Mouse (Mus musculus) kidney, adult 18-20 months (tissue): ENCODE results near the gene Brd3.

Experiments
- DNase-seq: peaks from one replicate; pipeline ENCODE4 v3.0.0; 2021

Gene Brd3

DNA sequence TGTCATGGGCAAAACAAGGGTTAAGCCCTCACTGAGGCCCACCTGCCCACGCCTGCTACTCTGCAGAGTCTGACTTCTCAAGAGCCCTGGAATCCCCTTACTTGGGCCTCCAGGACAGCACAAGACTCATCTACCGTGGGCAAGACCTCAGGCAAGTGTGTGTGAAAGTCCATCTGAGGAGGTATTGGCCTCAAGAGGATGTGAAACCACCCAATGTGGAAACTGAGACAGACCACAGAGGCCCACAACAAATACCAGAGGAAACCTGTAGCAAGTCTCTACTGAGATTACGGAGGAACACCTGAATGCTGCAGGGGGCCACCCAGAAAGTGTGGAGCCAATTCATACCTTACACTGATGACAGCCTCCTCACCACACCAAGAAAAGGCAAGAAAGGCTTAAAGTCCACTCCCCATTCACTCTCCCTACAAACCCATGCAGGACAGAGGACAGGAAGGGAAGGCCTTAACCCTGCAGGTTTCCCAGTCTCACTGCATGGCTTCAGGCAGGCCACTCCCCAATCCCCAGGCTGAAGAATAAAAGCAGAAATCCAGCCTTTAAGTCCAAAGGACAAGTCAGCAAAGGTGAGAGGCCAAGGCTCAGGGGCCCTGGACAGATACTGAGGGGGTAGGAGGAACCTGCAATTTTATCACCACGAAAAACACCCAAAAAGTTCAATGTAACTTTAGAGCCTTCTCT lies 38.0 kb downstream of the Brd3 start:
- no peak for DNase-seq

DNA sequence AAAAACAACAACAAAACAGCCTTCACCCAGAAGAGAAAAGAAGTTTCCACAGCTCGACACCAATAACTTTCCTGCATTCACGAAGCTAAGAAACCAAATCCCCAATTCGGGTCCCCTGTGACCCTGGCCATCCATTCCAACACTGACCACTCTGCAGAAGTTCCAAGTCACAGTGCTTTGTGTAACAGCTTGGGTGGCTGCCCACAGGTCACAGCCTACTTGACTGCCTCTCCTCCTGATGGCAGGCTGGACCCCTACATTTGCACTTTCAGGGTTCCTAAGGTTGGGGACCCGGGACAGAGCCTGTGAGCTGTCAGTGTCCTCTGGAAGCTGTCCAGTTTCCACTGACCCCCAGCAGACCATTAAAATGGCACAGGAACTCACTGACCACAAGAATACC lies 44.6 kb downstream of the Brd3 start:
- no peak for DNase-seq

DNA sequence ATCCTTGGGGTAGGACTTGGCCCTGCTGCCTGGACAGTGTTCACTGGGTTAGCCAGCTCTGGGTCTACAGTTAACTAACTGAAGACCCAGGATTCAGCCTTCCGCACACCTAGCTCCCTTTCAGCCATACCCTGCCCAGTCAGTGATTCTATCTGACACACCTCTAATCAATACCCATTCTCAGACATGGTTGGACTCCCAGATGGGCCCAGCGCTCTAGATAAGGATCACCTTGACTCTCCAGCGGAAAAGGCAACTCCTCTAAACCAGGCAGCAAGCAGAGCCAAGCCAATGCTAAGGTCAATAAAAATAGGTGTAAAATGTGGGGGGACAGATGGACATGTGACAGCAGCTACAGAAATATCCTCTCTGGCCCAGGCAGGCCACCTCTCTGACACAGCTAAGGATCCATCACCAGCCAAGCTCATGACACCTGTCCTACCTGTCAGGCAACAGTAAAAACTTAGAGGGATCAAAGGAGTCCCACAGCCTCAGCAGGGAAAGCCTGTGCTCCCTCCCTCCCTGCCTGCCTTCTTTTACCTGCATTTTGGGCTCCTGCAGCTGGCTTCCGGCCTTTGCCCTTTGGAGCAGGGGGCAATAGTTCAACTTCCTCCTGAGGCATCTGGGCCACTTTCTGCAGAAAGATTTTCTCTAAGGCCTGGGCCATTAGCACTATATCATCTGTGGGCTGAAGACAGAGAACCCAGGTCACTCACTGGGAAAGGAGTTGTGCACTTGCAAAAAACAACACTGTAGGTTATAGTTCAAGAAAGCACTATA lies 45.4 kb downstream of the Brd3 start:
- DNase-seq: peak; percentile 85

DNA sequence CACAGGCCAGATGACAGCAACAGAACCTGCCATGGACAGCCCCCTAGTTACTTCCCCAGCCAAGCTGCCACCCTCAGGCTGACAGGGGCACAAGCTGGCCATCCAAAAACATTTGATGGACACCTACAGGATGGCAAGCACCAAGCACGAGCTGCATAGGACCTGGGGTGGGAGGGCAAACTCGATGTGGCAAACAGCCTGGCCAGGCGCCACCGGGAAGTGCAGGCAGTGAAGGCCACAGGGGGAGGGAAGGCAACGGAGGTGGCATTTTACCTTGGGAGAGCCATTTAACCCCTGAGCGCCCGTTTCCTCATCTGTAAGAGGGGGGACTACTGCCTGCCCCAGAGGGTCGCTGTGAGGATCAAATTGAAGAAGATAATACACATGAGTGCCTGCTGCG lies 46.8 kb downstream of the Brd3 start:
- no peak for DNase-seq

DNA sequence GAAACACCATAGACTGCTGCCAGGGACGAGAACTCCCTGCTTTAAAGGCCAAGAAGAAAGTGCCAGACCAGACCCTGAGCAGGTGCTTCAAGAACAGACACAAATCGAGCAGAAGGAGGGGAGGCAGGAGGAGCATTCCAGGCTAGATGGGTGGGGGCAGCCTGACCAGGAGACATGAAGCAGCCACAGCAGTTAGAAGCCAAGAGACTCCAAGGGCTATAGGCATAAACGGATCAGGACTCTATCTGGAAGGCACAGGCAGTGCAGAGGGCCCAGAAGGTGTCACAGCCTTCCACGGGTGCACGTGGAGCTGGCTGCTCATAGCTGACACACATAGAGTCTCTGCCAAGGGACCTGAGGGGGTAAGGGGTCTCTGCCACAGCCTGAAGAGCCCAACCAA lies 47.3 kb downstream of the Brd3 start:
- no peak for DNase-seq

DNA sequence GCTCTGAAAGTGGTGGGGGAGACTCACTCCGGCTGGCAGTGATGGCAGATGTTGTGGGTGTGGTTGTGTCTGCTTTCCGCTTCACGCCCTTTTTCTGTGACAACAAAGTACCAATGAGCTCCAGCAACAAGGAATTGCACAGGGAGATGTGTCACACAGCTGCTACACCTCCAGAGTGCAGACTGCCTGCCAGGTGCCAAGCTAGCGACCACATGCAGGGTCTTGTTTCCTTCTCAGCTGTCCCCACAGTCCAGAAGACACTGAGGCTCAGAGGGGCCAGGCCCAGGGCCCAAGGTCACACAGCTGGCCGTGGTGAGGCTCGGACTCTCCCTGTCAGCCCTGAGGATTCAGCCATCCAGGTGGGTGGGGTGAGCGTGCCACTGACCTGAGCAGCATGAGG lies 47.7 kb downstream of the Brd3 start:
- no peak for DNase-seq

DNA sequence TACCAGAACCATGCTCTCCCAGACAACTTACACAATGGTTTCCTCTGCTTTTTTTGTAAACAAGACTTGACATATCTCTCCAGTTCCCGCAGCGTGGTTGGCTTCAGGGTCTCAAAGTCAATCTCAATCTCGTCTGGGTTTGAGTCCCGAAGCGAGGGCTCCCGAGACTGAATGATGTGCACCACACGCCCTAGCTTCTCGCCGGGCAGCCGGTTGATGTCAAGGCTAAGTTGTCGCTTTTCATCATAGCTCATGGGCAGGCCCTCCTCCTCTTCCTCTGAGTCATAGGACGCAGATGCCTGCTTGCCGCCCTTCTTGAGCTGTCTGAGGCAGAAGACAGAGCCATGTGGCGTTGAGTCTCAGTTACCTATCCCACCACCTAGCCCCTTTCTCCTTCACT lies 57.2 kb downstream of the Brd3 start:
- DNase-seq: no peak

DNA sequence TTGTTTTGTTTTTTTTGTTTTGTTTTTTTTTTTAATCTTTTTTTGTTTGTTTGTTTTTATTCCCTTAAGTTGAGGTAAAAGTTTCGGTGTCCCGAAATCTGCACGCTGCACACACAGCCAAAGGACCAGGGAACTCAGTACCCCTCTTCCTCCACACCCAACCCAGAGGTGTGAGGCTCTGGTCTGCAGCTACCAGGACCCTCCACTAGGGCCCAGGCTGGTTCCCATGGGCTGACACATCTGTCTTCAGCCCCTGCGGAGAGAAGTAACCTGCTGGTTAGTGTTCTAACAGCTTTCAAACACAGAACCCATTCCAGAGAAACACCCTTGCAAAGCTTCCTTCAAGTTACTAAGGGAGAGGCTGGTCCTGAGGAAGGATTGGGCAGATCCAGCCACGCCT lies 59.7 kb downstream of the Brd3 start:
- DNase-seq: no peak

DNA sequence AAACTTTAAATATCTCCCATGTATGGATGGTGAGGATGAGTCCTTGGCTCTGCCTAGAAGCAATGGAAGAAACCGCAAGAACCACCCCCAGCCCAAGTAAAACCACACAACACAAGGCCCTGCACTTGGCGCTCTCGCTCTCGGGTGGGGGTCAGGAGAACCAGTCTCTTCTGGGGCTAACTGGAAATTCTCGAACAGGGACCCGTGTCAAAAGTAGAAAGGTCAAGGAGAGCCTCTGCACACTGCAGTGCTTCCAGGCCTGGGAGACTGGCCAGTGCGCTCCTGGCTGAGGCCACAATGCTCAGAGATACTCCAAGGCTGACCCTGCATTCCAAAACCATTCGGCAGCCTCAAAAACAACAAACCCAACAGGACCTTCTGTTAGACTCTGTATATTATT lies 60.6 kb downstream of the Brd3 start:
- no peak for DNase-seq

DNA sequence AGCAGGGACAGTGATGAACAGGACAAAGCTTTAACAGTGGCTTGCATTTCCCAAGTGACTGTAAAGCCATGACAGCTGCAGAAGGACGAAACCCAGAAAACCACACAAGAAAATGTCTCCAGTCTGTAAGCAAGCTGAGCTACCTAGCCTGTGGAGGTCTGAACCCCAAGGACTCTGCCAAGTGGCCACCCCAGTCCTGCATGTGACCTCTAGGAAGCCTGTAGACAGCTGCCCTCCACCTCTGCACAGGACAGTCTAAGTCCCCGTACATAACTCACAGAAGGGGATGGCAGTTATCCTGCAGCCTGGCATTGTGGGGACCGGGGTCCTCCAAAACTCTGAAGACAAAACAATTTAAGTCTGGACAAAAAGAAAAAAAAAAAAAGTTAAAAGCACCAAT lies 61.6 kb downstream of the Brd3 start:
- no peak for DNase-seq

DNA sequence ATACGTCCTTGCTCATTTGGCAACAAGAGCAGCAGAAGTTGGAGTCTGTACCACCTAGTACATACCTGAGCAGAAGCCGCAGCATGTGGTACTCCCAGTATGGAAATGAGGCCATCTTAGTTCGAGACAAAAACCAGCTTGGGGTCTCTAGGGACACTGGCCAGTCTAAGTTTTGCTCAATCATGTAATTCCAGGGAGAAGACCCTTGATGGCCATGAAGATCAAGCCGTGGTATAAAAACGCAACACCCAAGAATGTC lies 64.1 kb downstream of the Brd3 start:
- DNase-seq: no peak

DNA sequence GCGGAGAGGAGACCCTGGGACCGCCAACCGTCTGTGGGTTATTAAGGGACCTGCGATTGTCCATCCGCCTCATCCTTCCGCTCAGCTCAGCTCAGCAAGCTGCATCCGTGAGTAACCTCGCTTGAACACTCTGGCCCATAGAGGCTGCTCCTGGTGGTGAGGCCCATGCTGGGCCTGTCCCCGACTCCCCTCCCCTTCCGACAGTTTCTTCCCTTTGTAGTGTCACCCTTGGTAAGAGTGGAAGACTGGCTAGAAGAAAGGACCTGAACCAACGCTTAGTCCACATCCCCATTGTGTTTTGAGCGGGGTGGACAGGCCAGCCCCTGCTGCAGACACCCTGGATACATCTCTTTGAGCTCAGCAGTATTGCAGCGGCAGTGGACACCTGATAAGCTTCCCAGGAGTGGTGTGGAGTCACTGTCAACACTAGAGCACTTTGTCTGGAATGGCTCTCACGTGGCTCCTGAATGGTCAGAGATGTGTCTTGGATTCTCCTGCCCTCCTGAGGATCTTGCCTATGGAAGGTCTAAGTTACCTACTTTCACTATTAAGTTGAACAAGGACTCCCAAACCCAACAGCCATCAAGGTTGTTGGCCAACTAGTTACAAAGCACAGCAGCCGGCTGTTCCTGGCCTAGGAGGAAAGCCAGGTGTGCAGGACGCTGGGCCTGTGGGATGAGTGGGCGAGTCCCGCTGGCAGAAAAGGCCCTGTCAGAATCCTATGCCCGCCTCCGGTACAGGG lies 64.6 kb downstream of the Brd3 start:
- no peak for DNase-seq

DNA sequence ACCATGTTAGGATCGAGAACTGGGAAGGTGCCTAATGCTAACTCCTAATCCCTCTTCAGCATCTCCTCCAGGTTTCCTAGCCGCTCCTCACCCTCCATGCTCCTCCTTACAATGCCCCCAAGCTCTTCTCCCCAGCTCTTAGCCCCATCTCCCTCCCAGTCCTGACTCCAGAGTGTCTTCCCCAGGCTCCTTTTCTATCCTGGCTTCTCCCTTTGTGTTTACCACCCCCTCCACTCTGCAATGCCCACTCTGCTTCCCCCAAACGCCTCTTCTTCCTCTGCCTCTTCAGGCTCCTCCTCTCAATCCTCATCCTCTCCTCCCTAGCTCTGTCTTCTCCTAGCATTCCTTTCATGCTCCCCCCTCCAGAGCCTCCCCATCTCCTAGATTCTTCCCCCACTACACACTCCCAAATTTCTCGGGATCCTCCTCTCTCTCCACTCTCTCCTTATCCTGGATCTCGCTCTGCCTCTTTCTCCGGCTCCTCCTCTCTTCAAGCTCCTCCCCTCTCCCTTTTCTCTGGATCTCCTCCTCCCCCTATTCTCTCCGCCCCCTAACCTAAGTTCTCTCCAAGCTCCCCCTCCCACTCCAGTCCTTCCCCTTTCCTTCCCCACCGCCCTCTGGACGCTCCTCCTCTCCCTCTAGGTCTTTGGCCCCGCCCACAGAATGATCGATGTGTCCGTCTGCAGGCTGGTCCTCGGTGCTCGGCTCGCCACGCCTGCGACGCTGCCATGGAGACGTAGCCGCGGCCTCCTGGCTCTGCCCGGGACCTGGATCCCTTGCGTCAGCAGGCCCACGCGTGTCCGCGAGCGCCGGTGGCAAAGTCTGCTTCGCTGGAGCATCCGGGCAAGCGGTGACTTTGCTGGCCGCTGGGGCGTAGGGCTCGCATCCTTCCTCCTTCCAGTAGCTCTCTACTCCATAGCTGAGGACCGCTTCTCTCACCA lies 65.4 kb downstream of the Brd3 start, which contains the start of gene Brd3os:
Gene Brd3os, plus strand, starts transcription at position 558 of the 941 bp plus-strand sequence.
- DNase-seq: peak; percentile 94

DNA sequence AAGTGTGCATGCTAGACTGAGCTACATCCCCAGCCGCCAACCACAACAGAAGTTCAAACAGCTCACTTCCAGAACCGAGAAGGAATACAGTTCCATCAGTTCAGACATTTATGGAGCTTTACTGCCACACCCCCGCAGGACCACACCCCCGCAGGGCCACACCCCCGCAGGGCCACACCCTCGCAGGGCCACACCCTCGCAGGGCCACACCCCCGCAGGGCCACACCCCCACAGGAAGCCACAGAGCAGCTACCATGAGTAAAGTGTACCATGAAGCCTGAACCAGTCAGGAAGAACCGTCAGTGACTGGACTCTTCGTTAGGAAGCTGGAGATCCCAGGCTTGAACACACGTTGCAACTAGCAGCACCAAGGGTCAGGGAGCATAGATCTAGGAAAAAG lies 69.2 kb downstream of the Brd3 start:
- no peak for DNase-seq

DNA sequence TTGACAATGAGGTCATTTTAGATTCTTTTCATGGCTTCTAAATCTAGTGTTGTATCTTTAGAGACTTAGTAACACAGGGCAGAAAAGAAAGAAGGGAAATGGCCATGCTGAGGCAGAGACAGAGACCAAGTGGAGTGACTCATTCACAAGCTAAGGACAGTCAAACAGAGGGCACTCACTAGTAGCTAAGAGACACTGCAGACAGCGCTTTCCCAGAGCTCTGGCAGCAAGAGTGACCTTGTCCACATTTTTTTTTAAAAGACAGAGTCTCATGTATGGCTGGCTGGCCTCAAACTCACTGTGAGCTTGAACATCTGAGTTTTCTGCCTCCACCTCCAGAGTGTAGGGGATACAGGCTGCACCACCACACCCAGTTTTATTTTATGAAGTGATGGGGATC lies 69.6 kb downstream of the Brd3 start:
- no peak for DNase-seq

DNA sequence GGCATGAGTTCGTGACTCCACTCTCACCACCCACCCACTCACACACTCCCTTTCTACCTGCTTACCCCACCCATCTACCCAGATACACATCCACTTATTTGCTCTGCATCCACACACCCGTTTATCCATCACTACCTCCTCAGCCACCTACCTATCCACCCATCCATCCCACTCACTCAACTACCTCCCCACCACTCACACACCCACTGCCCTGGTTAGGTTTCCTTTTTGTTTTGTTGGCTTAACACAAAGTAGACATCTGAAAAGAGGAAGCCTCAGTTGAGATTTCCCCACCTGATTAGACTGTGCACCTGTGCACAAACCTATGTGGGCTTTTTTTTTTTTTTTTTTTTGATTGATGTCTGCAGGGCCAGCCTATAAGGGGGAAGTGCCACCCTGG lies 74.9 kb downstream of the Brd3 start:
- DNase-seq: no peak

DNA sequence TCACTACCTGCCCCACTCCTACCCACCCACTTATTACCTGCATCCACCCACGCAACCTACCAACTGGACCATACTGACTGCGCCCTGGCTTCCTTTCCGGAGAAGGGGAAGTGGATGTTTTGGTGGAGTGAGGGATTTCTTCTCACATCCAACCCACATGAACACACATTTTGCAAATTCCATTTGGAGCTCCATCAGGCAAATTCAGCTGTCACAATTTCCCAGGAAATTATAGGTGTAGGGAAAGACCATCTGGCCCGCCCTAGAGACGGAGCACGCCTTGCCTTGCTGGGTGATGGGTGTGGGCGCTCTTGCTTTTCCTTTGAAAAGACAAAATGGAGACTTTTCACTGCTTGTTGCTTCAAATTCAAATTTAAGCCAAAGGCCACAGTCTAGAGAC lies 76.8 kb downstream of the Brd3 start:
- DNase-seq: no peak

DNA sequence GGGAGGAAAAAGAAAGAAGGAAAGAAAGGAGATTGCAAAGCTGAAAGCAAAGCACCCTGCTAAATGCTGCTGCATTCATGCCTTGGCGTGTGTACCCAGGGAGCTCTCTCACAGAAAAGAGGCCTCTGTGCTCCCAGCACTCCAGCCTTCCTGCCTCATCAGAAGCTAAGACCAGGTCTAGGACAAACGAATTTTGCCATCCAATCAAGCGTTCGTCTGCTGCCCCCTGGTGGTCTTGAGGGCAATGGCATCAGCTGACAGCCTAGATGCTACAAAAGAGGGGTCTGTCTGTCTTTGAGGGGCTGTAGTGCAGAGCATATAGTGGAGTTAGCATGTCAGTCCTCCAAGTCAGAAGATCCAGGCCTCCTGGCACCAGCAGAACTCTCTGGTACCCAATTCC lies 79.4 kb downstream of the Brd3 start:
- peak; percentile 86 for DNase-seq

DNA sequence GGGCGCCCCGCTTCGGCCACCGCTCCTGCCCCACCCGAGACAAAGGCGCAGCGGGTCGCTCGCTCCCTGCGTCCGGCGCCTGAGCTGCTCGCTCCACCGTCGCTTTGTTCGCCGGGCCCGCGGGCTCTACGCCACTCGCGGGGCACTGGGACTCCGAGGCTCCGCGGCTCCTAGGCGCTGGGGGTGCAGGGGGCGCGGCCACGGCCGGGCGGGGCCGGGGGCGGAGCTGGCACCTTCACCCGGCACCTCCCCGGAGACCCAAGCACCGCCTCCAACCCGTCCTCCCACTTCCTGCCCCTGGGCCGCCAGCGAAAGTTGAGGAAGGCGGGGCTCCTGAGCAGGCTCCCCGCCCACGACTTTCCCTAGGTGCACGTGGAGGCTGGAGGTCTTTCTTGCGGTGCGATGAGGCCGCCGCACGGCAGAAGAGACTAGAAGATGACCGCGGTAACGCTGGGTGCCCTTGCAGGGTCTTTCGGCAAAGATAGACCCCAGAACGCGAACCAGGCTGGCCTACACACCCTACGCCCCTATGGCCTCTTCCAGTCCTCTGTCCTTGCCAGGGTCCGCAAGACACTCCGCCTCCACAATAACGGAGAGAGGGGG lies 80.5 kb downstream of the Brd3 start, which contains the start of gene Vav2:
Gene Vav2, minus strand, starts transcription at position 179 of the 603 bp plus-strand sequence.
- peak; percentile 92 for DNase-seq

DNA sequence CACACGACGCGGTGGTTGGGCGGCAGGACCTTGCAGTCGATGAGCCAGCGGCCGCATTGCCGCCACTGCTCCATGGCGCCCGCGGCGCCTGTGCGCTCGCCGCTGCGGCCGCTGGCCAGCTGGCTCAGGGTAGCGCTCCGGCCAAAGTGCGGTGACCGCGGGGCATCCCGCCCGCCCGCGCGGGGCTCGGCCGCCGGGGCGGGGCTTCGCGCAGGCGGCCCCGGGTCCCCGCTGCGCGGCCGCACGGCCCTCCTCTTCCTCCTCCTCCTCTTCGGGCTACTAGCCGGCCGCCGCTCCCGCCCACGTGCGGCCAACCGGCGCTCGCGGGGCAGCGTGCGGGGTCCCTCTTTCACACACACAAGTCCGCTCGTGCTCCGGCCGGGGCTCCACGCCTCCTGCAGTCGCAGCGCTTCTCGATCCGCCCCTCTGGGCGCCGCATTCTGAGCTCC lies 81.0 kb downstream of the Brd3 start:
- DNase-seq: peak; percentile 83

DNA sequence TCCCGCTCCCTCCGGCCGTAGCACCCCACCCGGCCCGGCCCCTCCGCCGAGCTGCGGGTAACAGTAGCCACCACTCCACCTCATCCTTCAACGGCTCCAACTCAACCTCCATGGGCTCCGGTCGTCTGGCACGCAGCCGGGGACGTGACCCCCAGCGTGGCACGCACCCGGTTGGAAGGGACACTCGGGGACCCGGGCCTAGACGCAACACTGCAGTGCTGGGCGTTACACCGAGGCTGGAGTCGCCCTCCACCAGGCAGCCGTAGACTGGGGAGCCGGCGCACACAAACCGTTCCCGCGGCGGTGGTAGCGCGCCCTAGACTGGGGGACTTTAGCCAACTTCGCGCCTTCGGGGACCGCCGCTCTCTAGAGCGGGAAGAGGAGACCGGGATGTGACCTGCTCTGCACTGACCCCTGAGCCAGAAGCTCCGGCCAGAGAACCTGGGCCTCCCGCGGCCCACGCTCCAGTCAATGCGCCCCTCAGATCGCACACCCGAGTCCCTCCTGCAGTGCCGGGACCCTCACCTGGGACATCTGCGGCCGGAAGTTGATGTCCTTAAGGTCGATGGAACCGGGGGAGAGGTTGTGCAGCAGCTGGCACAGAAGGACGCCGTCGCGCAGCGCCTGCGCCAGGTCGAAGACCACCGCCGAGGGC lies 81.6 kb downstream of the Brd3 start:
- no peak for DNase-seq

DNA sequence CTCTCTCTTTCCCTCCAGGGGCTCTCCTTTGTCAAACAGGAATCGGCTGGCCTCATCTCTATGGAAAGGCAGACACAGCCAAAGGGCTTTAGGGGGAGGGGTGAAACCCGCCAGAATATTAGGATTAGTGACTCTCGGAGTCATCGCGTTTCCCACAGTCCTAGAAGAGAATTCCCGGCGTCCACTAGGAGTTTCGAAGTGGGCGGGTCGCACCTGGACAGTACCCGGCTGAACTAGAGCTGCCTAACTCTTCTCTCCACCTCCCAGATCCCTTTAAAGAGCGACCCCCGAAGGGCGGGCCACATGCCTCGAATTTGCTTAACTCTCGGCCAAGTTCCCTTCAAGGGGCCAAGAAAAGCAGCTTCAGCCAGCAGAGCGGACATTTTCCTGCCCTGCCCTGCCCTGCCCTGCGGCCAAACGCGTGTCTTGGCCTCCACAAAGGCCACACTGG lies 82.3 kb downstream of the Brd3 start:
- DNase-seq: peak; percentile 52
